Mouse (Mus musculus): ENCODE results near the gene Pafah2. TPM values are rescaled to one million over a fixed set of nuclear protein-coding genes. Genes with fewer than 3 reads are reported as not detected.
"Not testable (repeated sequence)": the region's sequence is repeated elsewhere in the genome, so short reads cannot be mapped to it uniquely, and the experiment has no call there.

Gene Pafah2
- polyA plus RNA-seq, 1 experiment from 2014 or later, result 9.2 TPM

- Histone ChIP-seq H3K4me3 (no peak overlapping the region), H3K27me3 (peaks cover 8% of the 10 kb centered on the region; the same call in 1 of the 2 replicates), H3K36me3 (no peaks in the 10 kb centered on the region), H3K27ac (no peak overlapping the region), H3K4me1 (peaks cover 6% of the 10 kb centered on the region; the same call in 1 of the 2 replicates), H3K9me3 (replicated peaks) (no peaks in the 10 kb centered on the region), H3K4me2 (replicated peaks) (no peak overlapping the region), H3K9ac (no peak overlapping the region)
- 34% methylated on average over 10 of the region's 10 CpGs for WGBS
- no peak for ATAC-seq (ENCODE audit: low FRiP score)
Measured at GRCm38 (mm10) chr4:134378089-134378615, 18.0 kb upstream of the Pafah2 start.

GRCm38 (mm10) chr4:134379510-134379909, 16.6 kb upstream of the Pafah2 start:
- peaks cover 6% of the 10 kb centered on the region; the same call in 1 of the 2 replicates for H3K4me1 ChIP-seq
- ATAC-seq (ENCODE audit: low FRiP score), result no peak

GRCm38 (mm10) chr4:134383750-134384149, 12.4 kb upstream of the Pafah2 start, which contains the start of gene Extl1:
TSS of gene Extl1 (minus strand) at chr4:134383850.
- H3K36me3 ChIP-seq; H3K4me3 ChIP-seq; ATAC-seq (ENCODE audit: low FRiP score); H3K4me1 ChIP-seq; H3K9me3 ChIP-seq (replicated peaks); H3K4me2 ChIP-seq (replicated peaks); H3K27me3 ChIP-seq; H3K27ac ChIP-seq; H3K9ac ChIP-seq: not testable (repeated sequence)
- WGBS, result 100% methylated on average over 2 of the region's 6 CpGs

More at GRCm38 (mm10) chr4:134379510-134379909, 16.6 kb upstream of the Pafah2 start:
- no peak overlapping the region for H3K4me2 ChIP-seq (replicated peaks)
- H3K9ac ChIP-seq, result no peak overlapping the region
- no peaks in the 10 kb centered on the region for H3K9me3 ChIP-seq (replicated peaks)
- H3K27ac ChIP-seq, result no peak overlapping the region
- H3K4me3 ChIP-seq, result no peak overlapping the region
- WGBS, result 83% methylated on average over 8 of the region's 8 CpGs
- no peaks in the 10 kb centered on the region for H3K36me3 ChIP-seq
- peaks cover 3% of the 10 kb centered on the region; the same call in 1 of the 2 replicates for H3K27me3 ChIP-seq

- Histone ChIP-seq H3K27ac (no peak overlapping the region), H3K9ac (no peak overlapping the region), H3K36me3 (no peaks in the 10 kb centered on the region), H3K27me3 (no peaks in the 10 kb centered on the region), H3K4me1 (peaks cover under 1% of the 10 kb centered on the region; the same call in 1 of the 2 replicates), H3K4me3 (no peak overlapping the region), H3K9me3 (replicated peaks) (no peaks in the 10 kb centered on the region), H3K4me2 (replicated peaks) (no peak overlapping the region)
- ATAC-seq (ENCODE audit: low FRiP score), result no peak
- WGBS, result 69% methylated on average over 6 of the region's 6 CpGs
Measured at GRCm38 (mm10) chr4:134387268-134387667, 8.9 kb upstream of the Pafah2 start.

GRCm38 (mm10) chr4:134388397-134388796, 7.7 kb upstream of the Pafah2 start:
- Histone ChIP-seq H3K9ac (no peak overlapping the region), H3K27ac (no peak overlapping the region), H3K36me3 (no peaks in the 10 kb centered on the region), H3K4me3 (no peak overlapping the region), H3K4me2 (replicated peaks) (no peak overlapping the region), H3K9me3 (replicated peaks) (no peaks in the 10 kb centered on the region), H3K4me1 (peaks cover 6% of the 10 kb centered on the region; the same call in 1 of the 2 replicates), H3K27me3 (no peaks in the 10 kb centered on the region)
- WGBS, result 21% methylated on average over 5 of the region's 5 CpGs
- no peak for ATAC-seq (ENCODE audit: low FRiP score)

- no peak for ATAC-seq (ENCODE audit: low FRiP score)
Measured at GRCm38 (mm10) chr4:134391636-134392035, 4.5 kb upstream of the Pafah2 start.

GRCm38 (mm10) chr4:134392595-134392994, 3.5 kb upstream of the Pafah2 start:
- Histone ChIP-seq H3K4me2 (replicated peaks) (no peak overlapping the region; the same call in 1 of the 2 replicates), H3K4me1 (peaks cover 16% of the 10 kb centered on the region), H3K27ac (no peak overlapping the region), H3K27me3 (no peaks in the 10 kb centered on the region), H3K9ac (no peak overlapping the region), H3K36me3 (no peaks in the 10 kb centered on the region), H3K9me3 (replicated peaks) (no peaks in the 10 kb centered on the region), H3K4me3 (no peak overlapping the region)
- no peak for ATAC-seq (ENCODE audit: low FRiP score)
- WGBS, result 16% methylated on average over 8 of the region's 8 CpGs

More at GRCm38 (mm10) chr4:134391636-134392035, 4.5 kb upstream of the Pafah2 start:
- H3K27me3 ChIP-seq, result no peaks in the 10 kb centered on the region
- WGBS, result 92% methylated on average over 1 of the region's 1 CpGs
- H3K4me3 ChIP-seq, result no peak overlapping the region
- H3K36me3 ChIP-seq, result no peaks in the 10 kb centered on the region
- no peak overlapping the region for H3K9ac ChIP-seq
- H3K27ac ChIP-seq, result no peak overlapping the region
- peaks cover 8% of the 10 kb centered on the region for H3K4me1 ChIP-seq
- H3K4me2 ChIP-seq (replicated peaks), result no peak overlapping the region
- no peaks in the 10 kb centered on the region for H3K9me3 ChIP-seq (replicated peaks)

- ATAC-seq (ENCODE audit: low FRiP score), result no peak
- H3K9me3 ChIP-seq (replicated peaks), result no peaks in the 10 kb centered on the region
- no peak overlapping the region; the same call in 1 of the 2 replicates for H3K4me2 ChIP-seq (replicated peaks)
- H3K9ac ChIP-seq, result no peak overlapping the region
- no peaks in the 10 kb centered on the region for H3K36me3 ChIP-seq
- peaks cover 18% of the 10 kb centered on the region for H3K4me1 ChIP-seq
- H3K4me3 ChIP-seq, result no peak overlapping the region
- 20% methylated on average over 12 of the region's 12 CpGs for WGBS
- H3K27me3 ChIP-seq, result no peaks in the 10 kb centered on the region
- no peak overlapping the region for H3K27ac ChIP-seq
Measured at GRCm38 (mm10) chr4:134393026-134393425, 3.1 kb upstream of the Pafah2 start.

- Histone ChIP-seq H3K4me3 (no peak overlapping the region), H3K9ac (no peak overlapping the region), H3K4me1 (peaks cover 20% of the 10 kb centered on the region), H3K36me3 (no peaks in the 10 kb centered on the region), H3K27ac (no peak overlapping the region), H3K27me3 (no peaks in the 10 kb centered on the region), H3K4me2 (replicated peaks) (no peak overlapping the region), H3K9me3 (replicated peaks) (no peaks in the 10 kb centered on the region)
- WGBS, result 93% methylated on average over 7 of the region's 7 CpGs
- no peak for ATAC-seq (ENCODE audit: low FRiP score)
Measured at GRCm38 (mm10) chr4:134395142-134395541, 978 bp upstream of the Pafah2 start.

- H3K36me3 ChIP-seq, result no peaks in the 10 kb centered on the region
- no peaks in the 10 kb centered on the region for H3K9me3 ChIP-seq (replicated peaks)
- peak overlapping the region; percentile 44 for H3K4me3 ChIP-seq
- peaks cover 37% of the 10 kb centered on the region for H3K4me1 ChIP-seq
- H3K27me3 ChIP-seq, result no peaks in the 10 kb centered on the region
- ATAC-seq (ENCODE audit: low FRiP score), result no peak
- H3K9ac ChIP-seq, result peak overlapping the region; percentile 66; the same call in 1 of the 2 replicates
- 26% methylated on average over 7 of the region's 7 CpGs for WGBS
- H3K27ac ChIP-seq, result peak overlapping the region; percentile 55; the same call in 1 of the 2 replicates
- H3K4me2 ChIP-seq (replicated peaks), result peak overlapping the region; percentile 68
Measured at GRCm38 (mm10) chr4:134397121-134397520, 1.0 kb downstream of the Pafah2 start.

GRCm38 (mm10) chr4:134397732-134398131, 1.6 kb downstream of the Pafah2 start:
- no peak overlapping the region for H3K4me3 ChIP-seq
- no peaks in the 10 kb centered on the region for H3K36me3 ChIP-seq
- no peak overlapping the region for H3K27ac ChIP-seq
- H3K4me2 ChIP-seq (replicated peaks), result no peak overlapping the region
- 93% methylated on average over 9 of the region's 9 CpGs for WGBS
- no peak for ATAC-seq (ENCODE audit: low FRiP score)
- H3K4me1 ChIP-seq, result peaks cover 35% of the 10 kb centered on the region
- no peak overlapping the region for H3K9ac ChIP-seq
- no peaks in the 10 kb centered on the region for H3K27me3 ChIP-seq
- no peaks in the 10 kb centered on the region for H3K9me3 ChIP-seq (replicated peaks)

- Histone ChIP-seq H3K9me3 (replicated peaks) (no peaks in the 10 kb centered on the region), H3K4me3 (no peak overlapping the region), H3K36me3 (no peaks in the 10 kb centered on the region), H3K27me3 (no peaks in the 10 kb centered on the region), H3K4me1 (peaks cover 39% of the 10 kb centered on the region), H3K27ac (no peak overlapping the region; the same call in 1 of the 2 replicates), H3K9ac (no peak overlapping the region), H3K4me2 (replicated peaks) (0 out of 2 replicates have a peak overlapping the region, but pooled peaks have one; percentile 53)
- no peak for ATAC-seq (ENCODE audit: low FRiP score)
- 32% methylated on average over 5 of the region's 5 CpGs for WGBS
Measured at GRCm38 (mm10) chr4:134400206-134400605, 4.1 kb downstream of the Pafah2 start.

- peak; percentile 73 for ATAC-seq (ENCODE audit: low FRiP score)
- peak overlapping the region; percentile 58; the same call in 1 of the 2 replicates for H3K27ac ChIP-seq
- H3K36me3 ChIP-seq, result no peaks in the 10 kb centered on the region
- no peaks in the 10 kb centered on the region for H3K9me3 ChIP-seq (replicated peaks)
- H3K27me3 ChIP-seq, result no peaks in the 10 kb centered on the region
- peaks cover 39% of the 10 kb centered on the region for H3K4me1 ChIP-seq
- peak overlapping the region; percentile 53 for H3K4me2 ChIP-seq (replicated peaks)
- WGBS, result 6% methylated on average over 19 of the region's 19 CpGs
- peak overlapping the region; percentile 39 for H3K9ac ChIP-seq
- H3K4me3 ChIP-seq, result peak overlapping the region; percentile 24
Measured at GRCm38 (mm10) chr4:134401181-134401661, 5.1 kb downstream of the Pafah2 start.
